Mouse (Mus musculus): ENCODE measurements around the gene Tcl1.

The Tcl1 gene

GRCm38 (mm10) chr12:105222601-105223319, at the start of gene Tcl1:
TSS of gene Tcl1 (minus strand) at chr12:105222793.
- H3K4me3 ChIP-seq (replicated peaks; ENCODE audit: low read length) = peak within 1 kb of the TSS; percentile 83
- no peaks in the 10 kb centered on the region for H3K27me3 ChIP-seq (ENCODE audit: insufficient read depth, low read length)
- H3K9me3 ChIP-seq (ENCODE audit: low read length) = 0 out of 2 replicates have a peak, but pooled peaks cover 5% of the 10 kb centered on the region
- TF ChIP-seq NANOG (IDR thresholded peaks at IDR 0.05; ENCODE audit: borderline replicate concordance, low read length) (no peak), CTCF (conservative IDR thresholded peaks at IDR 0.05; ENCODE audit: low read length) (no peak), POU5F1 (IDR thresholded peaks at IDR 0.05; ENCODE audit: borderline replicate concordance, low read length) (no peak)
- peaks cover 17% of the 10 kb centered on the region for H3K36me3 ChIP-seq (ENCODE audit: insufficient read depth, low read length)
- peaks cover 77% of the 10 kb centered on the region for H3K4me1 ChIP-seq (replicated peaks; ENCODE audit: low read depth, low read length)

GRCm38 (mm10) chr12:105271016-105271965, 48.7 kb upstream of the Tcl1 start:
- TF ChIP-seq POU5F1 (IDR thresholded peaks at IDR 0.05; ENCODE audit: borderline replicate concordance, low read length) = no peak
- TF ChIP-seq NANOG (IDR thresholded peaks at IDR 0.05; ENCODE audit: borderline replicate concordance, low read length) = no peak
- TF ChIP-seq CTCF (conservative IDR thresholded peaks at IDR 0.05; ENCODE audit: low read length) = no peak
- Histone ChIP-seq H3K27me3 (ENCODE audit: insufficient read depth, low read length) (no peaks in the 10 kb centered on the region; the same call in 1 of the 2 replicates), H3K9me3 (ENCODE audit: low read length) (no peaks in the 10 kb centered on the region), H3K4me3 (replicated peaks; ENCODE audit: low read length) (no peak overlapping the region), H3K36me3 (ENCODE audit: insufficient read depth, low read length) (no peaks in the 10 kb centered on the region), H3K4me1 (replicated peaks; ENCODE audit: low read depth, low read length) (peaks cover 20% of the 10 kb centered on the region)

- H3K4me3 ChIP-seq (replicated peaks; ENCODE audit: low read length) = no peak overlapping the region
- no peaks in the 10 kb centered on the region for H3K9me3 ChIP-seq (ENCODE audit: low read length)
- no peaks in the 10 kb centered on the region; the same call in 1 of the 2 replicates for H3K27me3 ChIP-seq (ENCODE audit: insufficient read depth, low read length)
Observed at GRCm38 (mm10) chr12:105267076-105267475, 44.5 kb upstream of the Tcl1 start.

GRCm38 (mm10) chr12:105266096-105266495, 43.5 kb upstream of the Tcl1 start:
- TF ChIP-seq CTCF (conservative IDR thresholded peaks at IDR 0.05; ENCODE audit: low read length) (no peak), POU5F1 (IDR thresholded peaks at IDR 0.05; ENCODE audit: borderline replicate concordance, low read length) (no peak), NANOG (IDR thresholded peaks at IDR 0.05; ENCODE audit: borderline replicate concordance, low read length) (no peak)
- Histone ChIP-seq H3K27me3 (ENCODE audit: insufficient read depth, low read length) (no peaks in the 10 kb centered on the region; the same call in 1 of the 2 replicates), H3K9me3 (ENCODE audit: low read length) (no peaks in the 10 kb centered on the region), H3K4me1 (replicated peaks; ENCODE audit: low read depth, low read length) (peaks cover 34% of the 10 kb centered on the region), H3K36me3 (ENCODE audit: insufficient read depth, low read length) (no peaks in the 10 kb centered on the region), H3K4me3 (replicated peaks; ENCODE audit: low read length) (no peak overlapping the region)

More at GRCm38 (mm10) chr12:105267076-105267475, 44.5 kb upstream of the Tcl1 start:
- TF ChIP-seq NANOG (IDR thresholded peaks at IDR 0.05; ENCODE audit: borderline replicate concordance, low read length) (no peak), POU5F1 (IDR thresholded peaks at IDR 0.05; ENCODE audit: borderline replicate concordance, low read length) (no peak), CTCF (conservative IDR thresholded peaks at IDR 0.05; ENCODE audit: low read length) (no peak)
- no peaks in the 10 kb centered on the region for H3K36me3 ChIP-seq (ENCODE audit: insufficient read depth, low read length)
- peaks cover 31% of the 10 kb centered on the region for H3K4me1 ChIP-seq (replicated peaks; ENCODE audit: low read depth, low read length)

GRCm38 (mm10) chr12:105259221-105259620, 36.6 kb upstream of the Tcl1 start:
- Histone ChIP-seq H3K27me3 (ENCODE audit: insufficient read depth, low read length) (no peaks in the 10 kb centered on the region), H3K4me1 (replicated peaks; ENCODE audit: low read depth, low read length) (peaks cover 32% of the 10 kb centered on the region), H3K9me3 (ENCODE audit: low read length) (peaks cover 7% of the 10 kb centered on the region), H3K4me3 (replicated peaks; ENCODE audit: low read length) (peak overlapping the region; percentile 65), H3K36me3 (ENCODE audit: insufficient read depth, low read length) (no peaks in the 10 kb centered on the region)
- no peak for TF ChIP-seq POU5F1 (IDR thresholded peaks at IDR 0.05; ENCODE audit: borderline replicate concordance, low read length)
- no peak for TF ChIP-seq CTCF (conservative IDR thresholded peaks at IDR 0.05; ENCODE audit: low read length)
- no peak for TF ChIP-seq NANOG (IDR thresholded peaks at IDR 0.05; ENCODE audit: borderline replicate concordance, low read length)

GRCm38 (mm10) chr12:105258787-105259186, 36.2 kb upstream of the Tcl1 start:
- H3K27me3 ChIP-seq (ENCODE audit: insufficient read depth, low read length) = no peaks in the 10 kb centered on the region
- peaks cover 28% of the 10 kb centered on the region for H3K4me1 ChIP-seq (replicated peaks; ENCODE audit: low read depth, low read length)
- no peak for TF ChIP-seq NANOG (IDR thresholded peaks at IDR 0.05; ENCODE audit: borderline replicate concordance, low read length)
- peak; percentile 100 for TF ChIP-seq CTCF (conservative IDR thresholded peaks at IDR 0.05; ENCODE audit: low read length)

GRCm38 (mm10) chr12:105253796-105254195, 31.2 kb upstream of the Tcl1 start:
- TF ChIP-seq NANOG (IDR thresholded peaks at IDR 0.05; ENCODE audit: borderline replicate concordance, low read length) (no peak), CTCF (conservative IDR thresholded peaks at IDR 0.05; ENCODE audit: low read length) (no peak), POU5F1 (IDR thresholded peaks at IDR 0.05; ENCODE audit: borderline replicate concordance, low read length) (no peak)
- no peak overlapping the region for H3K4me3 ChIP-seq (replicated peaks; ENCODE audit: low read length)
- peaks cover 30% of the 10 kb centered on the region for H3K4me1 ChIP-seq (replicated peaks; ENCODE audit: low read depth, low read length)
- no peaks in the 10 kb centered on the region for H3K36me3 ChIP-seq (ENCODE audit: insufficient read depth, low read length)
- H3K27me3 ChIP-seq (ENCODE audit: insufficient read depth, low read length) = 0 out of 2 replicates have a peak, but pooled peaks cover 2% of the 10 kb centered on the region
- H3K9me3 ChIP-seq (ENCODE audit: low read length) = peaks cover 7% of the 10 kb centered on the region

More at GRCm38 (mm10) chr12:105258787-105259186, 36.2 kb upstream of the Tcl1 start:
- peaks cover 7% of the 10 kb centered on the region for H3K9me3 ChIP-seq (ENCODE audit: low read length)
- H3K36me3 ChIP-seq (ENCODE audit: insufficient read depth, low read length) = no peaks in the 10 kb centered on the region
- peak overlapping the region; percentile 65 for H3K4me3 ChIP-seq (replicated peaks; ENCODE audit: low read length)

- Histone ChIP-seq H3K9me3 (ENCODE audit: low read length) (no peaks in the 10 kb centered on the region), H3K4me3 (replicated peaks; ENCODE audit: low read length) (peak overlapping the region; percentile 23; the same call in 1 of the 2 replicates), H3K36me3 (ENCODE audit: insufficient read depth, low read length) (no peaks in the 10 kb centered on the region), H3K27me3 (ENCODE audit: insufficient read depth, low read length) (peaks cover 22% of the 10 kb centered on the region), H3K4me1 (replicated peaks; ENCODE audit: low read depth, low read length) (peaks cover 33% of the 10 kb centered on the region)
- TF ChIP-seq CTCF (conservative IDR thresholded peaks at IDR 0.05; ENCODE audit: low read length) (no peak), NANOG (IDR thresholded peaks at IDR 0.05; ENCODE audit: borderline replicate concordance, low read length) (no peak), POU5F1 (IDR thresholded peaks at IDR 0.05; ENCODE audit: borderline replicate concordance, low read length) (no peak)
Observed at GRCm38 (mm10) chr12:105248763-105249233, 26.2 kb upstream of the Tcl1 start.
